Mouse (Mus musculus) cerebellum, adult (tissue): ENCODE data around the gene Brsk1.
A peak's percentile ranks its signal among the peaks of the same experiment; 100 is the strongest.

Experiments used
- ATAC-seq: cut with Nextera tagmentation; 2 replicates; pipeline ENCODE4 v1.9.2; 2017; ENCODE audit warnings: mild to moderate bottlenecking, moderate library complexity, mixed read lengths; ENCODE audit not compliant: insufficient number of reproducible peaks, low FRiP score, low TSS enrichment

Gene Brsk1

GRCm38 (mm10) chr7:4690387-4690786 lies at the start of gene Brsk1:
Brsk1 (plus strand) TSS chr7:4690604.
- ATAC-seq: peak; percentile 73; the same call in 1 of the 2 replicates

- ATAC-seq: no peak
Measured at GRCm38 (mm10) chr7:4641155-4641554, 49.2 kb upstream of the Brsk1 start.

GRCm38 (mm10) chr7:4641956-4642355 lies 48.4 kb upstream of the Brsk1 start:
- no peak for ATAC-seq

- no peak for ATAC-seq
Measured at GRCm38 (mm10) chr7:4643225-4643624, 47.2 kb upstream of the Brsk1 start.

GRCm38 (mm10) chr7:4646806-4647205 lies 43.6 kb upstream of the Brsk1 start:
- ATAC-seq: no peak

- ATAC-seq: no peak
Measured at GRCm38 (mm10) chr7:4647291-4647690, 43.1 kb upstream of the Brsk1 start.

- no peak for ATAC-seq
Measured at GRCm38 (mm10) chr7:4647992-4648391, 42.4 kb upstream of the Brsk1 start.

GRCm38 (mm10) chr7:4651581-4651980 lies 38.8 kb upstream of the Brsk1 start:
- no peak for ATAC-seq

- ATAC-seq: no peak
Measured at GRCm38 (mm10) chr7:4652726-4653125, 37.7 kb upstream of the Brsk1 start.

- ATAC-seq: no peak
Measured at GRCm38 (mm10) chr7:4653351-4653750, 37.1 kb upstream of the Brsk1 start.

- ATAC-seq: no peak
Measured at GRCm38 (mm10) chr7:4653780-4654179, 36.6 kb upstream of the Brsk1 start.

GRCm38 (mm10) chr7:4654221-4654620 lies 36.2 kb upstream of the Brsk1 start:
- no peak for ATAC-seq

GRCm38 (mm10) chr7:4655393-4655792 lies 35.0 kb upstream of the Brsk1 start:
- ATAC-seq: no peak

GRCm38 (mm10) chr7:4655916-4656315 lies 34.5 kb upstream of the Brsk1 start:
- ATAC-seq: no peak

GRCm38 (mm10) chr7:4656818-4657217 lies 33.6 kb upstream of the Brsk1 start:
- no peak for ATAC-seq

GRCm38 (mm10) chr7:4657521-4658127 lies 32.8 kb upstream of the Brsk1 start:
- ATAC-seq: no peak

GRCm38 (mm10) chr7:4658128-4658907 lies 32.1 kb upstream of the Brsk1 start:
- ATAC-seq: peak; percentile 0; the same call in 1 of the 2 replicates

- peak; percentile 95 for ATAC-seq
Measured at GRCm38 (mm10) chr7:4658912-4659551, 31.4 kb upstream of the Brsk1 start, which contains the start of gene Ppp6r1. Ppp6r1 (minus strand) TSS chr7:4659019.

GRCm38 (mm10) chr7:4659911-4660443 lies 30.4 kb upstream of the Brsk1 start:
- no peak for ATAC-seq

- no peak for ATAC-seq
Measured at GRCm38 (mm10) chr7:4663179-4663578, 27.2 kb upstream of the Brsk1 start.

GRCm38 (mm10) chr7:4663742-4664141 lies 26.7 kb upstream of the Brsk1 start:
- no peak for ATAC-seq
